Mouse (Mus musculus) Patski (cell line): Measurements from ENCODE around the gene Gm9745. TPM values are rescaled to one million over a fixed set of nuclear protein-coding genes. Genes with fewer than 3 reads are reported as not detected.
"Not testable (repeated sequence)": the region's sequence is repeated elsewhere in the genome, so short reads cannot be mapped to it uniquely, and the experiment has no call there.

Experiments used
- ATAC-seq: fragments of 100-300 bp; one replicate; pipeline ENCODE4 v1.8.0; 2021
- CTCF ChIA-PET: fragments of 350-600 bp; sonication (Branson Sonifier 250); formaldehyde crosslinking; loops from one replicate; lab custom pipeline; 2022; ENCODE audit warnings: inconsistent platforms; lab: Charles Lee
- POLR2A ChIA-PET: fragments of 350-600 bp; sonication (Branson Sonifier 250); formaldehyde crosslinking; loops from one replicate; lab custom pipeline; 2022; ENCODE audit warnings: antibody characterized with exemption, inconsistent platforms; lab: Charles Lee
- DNase-seq: peaks from one replicate; pipeline ENCODE4 v3.0.0-alpha.2; 2011; ENCODE audit warnings: low read depth, low spot score
- H3K27me3 ChIP-seq: fragments of 371-371 bp; one replicate; pipeline ENCODE4 v1.5.1; 2021
- CTCF ChIP-seq: fragments of 100-300 bp; IDR thresholded peaks from one replicate; pipeline ENCODE4 v1.5.1; 2021
- in situ Hi-C: fragments of 300-500 bp; cut with MboI; formaldehyde crosslinking; loops from 3 replicates; pipeline ENCODE4 v1.11.1; 2018; ENCODE audit warnings: low pct_unique_long_range_greater_than_20kb, mixed read lengths
- polyA plus RNA-seq: library from polyadenylated mRNA; unstranded; gene quantifications from one replicate; pipeline ENCODE4 v1.2.3, GENCODE M21; 2021

Gene Gm9745
- polyA plus RNA-seq, 1 experiment from 2014 or later, result not detected

DNA sequence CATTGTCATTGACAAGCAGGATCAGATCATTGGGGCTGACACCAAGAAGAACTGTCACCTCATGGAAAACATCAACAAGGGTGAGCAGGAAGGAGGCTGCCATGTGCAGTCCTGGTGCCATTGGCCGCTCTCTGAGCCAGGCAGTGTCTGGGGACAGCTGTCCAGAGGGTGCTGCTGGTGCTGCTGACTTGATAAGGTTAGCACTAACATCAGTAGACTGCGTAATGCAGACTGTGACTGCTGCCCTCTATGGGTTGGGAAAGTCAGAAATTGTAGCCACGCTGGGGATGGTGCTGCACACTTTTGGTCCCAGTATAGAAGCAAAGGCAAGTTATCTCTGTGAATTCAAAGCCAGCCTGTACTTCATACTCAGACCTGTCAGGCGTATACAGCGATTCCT, 8.8 kb upstream of the Gm9745 start:
- in situ Hi-C loops, POLR2A ChIA-PET, ATAC-seq, DNase-seq, H3K27me3 ChIP-seq, CTCF ChIA-PET: not testable (repeated sequence)

DNA sequence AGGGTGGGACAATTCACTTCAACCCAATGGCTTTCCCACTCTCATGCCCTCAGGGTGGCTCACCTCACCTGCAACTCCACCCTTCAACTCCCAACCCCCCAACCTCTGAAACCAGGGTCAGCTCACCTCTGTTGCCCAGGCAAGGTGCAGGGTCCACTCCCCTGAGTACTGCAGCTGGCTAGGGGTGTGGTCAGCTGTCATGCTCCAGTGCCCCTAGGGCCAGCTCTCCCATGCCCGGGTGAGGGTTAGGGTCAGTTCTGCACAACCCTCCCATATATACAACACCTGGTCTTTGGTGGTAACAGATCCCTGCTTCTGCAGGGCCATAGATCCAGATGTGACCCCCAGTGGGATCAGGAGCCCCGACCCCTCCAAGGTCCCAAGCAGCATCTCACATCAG, 7.1 kb upstream of the Gm9745 start:
- in situ Hi-C loops, H3K27me3 ChIP-seq, DNase-seq, ATAC-seq, POLR2A ChIA-PET, CTCF ChIA-PET: not testable (repeated sequence)

DNA sequence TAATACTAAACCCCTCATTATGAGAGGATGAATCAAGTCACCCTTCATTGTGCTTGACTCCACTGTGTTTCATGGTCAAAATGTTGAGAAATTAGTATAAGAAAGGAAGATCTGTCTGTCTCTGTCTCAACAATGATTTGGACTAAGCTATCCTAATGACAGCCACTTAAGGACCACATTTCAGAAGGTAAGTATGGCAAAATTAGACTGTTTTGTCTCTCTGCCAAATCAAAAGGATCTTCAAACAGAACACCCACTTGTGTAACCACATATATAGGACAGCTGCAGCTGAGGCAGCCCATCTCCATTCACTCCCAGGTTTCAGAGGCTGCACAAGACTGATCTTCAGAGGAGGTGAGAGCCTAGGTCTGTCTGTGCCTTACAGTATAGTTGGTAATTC, 4.5 kb upstream of the Gm9745 start, which contains the start of gene Idi2:
TSS of gene Idi2 (plus strand) at position 301 of the 400 bp plus-strand sequence.
- ATAC-seq, DNase-seq, H3K27me3 ChIP-seq, CTCF ChIA-PET, POLR2A ChIA-PET, in situ Hi-C loops: not testable (repeated sequence)

DNA sequence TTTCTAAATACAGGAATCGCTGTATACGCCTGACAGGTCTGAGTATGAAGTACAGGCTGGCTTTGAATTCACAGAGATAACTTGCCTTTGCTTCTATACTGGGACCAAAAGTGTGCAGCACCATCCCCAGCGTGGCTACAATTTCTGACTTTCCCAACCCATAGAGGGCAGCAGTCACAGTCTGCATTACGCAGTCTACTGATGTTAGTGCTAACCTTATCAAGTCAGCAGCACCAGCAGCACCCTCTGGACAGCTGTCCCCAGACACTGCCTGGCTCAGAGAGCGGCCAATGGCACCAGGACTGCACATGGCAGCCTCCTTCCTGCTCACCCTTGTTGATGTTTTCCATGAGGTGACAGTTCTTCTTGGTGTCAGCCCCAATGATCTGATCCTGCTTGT, 4.2 kb downstream of the Gm9745 start:
- CTCF ChIA-PET, POLR2A ChIA-PET, DNase-seq, ATAC-seq, H3K27me3 ChIP-seq, in situ Hi-C loops: not testable (repeated sequence)

DNA sequence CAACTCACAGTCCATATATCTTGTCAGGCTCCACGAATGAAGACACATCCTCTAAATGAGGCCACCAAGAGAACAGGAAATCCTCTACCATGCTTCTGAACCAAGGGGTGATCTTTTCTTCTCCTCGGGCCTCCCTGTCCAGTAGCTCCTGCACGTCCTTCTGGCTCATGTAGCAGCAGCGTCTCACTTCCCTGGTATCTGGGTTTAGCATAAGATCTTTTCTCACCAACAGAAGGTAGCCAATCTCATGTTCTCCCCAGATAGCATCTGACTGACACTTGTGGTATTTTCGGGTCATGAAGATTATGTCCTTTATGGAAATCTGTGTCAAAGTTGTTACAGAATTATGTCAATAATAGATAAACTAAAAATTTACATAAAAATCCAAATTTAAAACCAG, 6.3 kb downstream of the Gm9745 start:
- ATAC-seq, in situ Hi-C loops: not testable (repeated sequence)

DNA sequence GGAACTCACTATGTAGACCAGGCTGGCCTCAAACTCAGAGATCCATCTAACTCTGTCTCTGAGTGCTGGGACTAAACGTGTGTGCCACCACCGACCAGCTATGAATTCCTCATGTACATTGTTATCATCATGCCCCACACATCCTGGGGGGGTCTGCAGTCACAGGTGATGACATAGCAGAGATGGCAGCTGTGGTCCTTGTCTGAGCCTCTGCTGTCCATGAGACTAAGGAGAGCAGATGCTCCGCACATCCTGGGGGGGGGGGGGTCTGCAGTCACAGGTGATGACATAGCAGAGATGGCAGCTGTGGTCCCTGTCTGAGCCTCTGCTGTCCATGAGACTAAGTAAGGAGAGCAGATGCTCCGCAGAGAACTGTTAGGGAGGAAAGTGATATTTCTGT, 6.9 kb downstream of the Gm9745 start:
- in situ Hi-C loops, result not testable (repeated sequence)

More for the DNA sequence above, 6.3 kb downstream of the Gm9745 start:
- DNase-seq, POLR2A ChIA-PET, CTCF ChIA-PET, H3K27me3 ChIP-seq: not testable (repeated sequence)

DNA sequence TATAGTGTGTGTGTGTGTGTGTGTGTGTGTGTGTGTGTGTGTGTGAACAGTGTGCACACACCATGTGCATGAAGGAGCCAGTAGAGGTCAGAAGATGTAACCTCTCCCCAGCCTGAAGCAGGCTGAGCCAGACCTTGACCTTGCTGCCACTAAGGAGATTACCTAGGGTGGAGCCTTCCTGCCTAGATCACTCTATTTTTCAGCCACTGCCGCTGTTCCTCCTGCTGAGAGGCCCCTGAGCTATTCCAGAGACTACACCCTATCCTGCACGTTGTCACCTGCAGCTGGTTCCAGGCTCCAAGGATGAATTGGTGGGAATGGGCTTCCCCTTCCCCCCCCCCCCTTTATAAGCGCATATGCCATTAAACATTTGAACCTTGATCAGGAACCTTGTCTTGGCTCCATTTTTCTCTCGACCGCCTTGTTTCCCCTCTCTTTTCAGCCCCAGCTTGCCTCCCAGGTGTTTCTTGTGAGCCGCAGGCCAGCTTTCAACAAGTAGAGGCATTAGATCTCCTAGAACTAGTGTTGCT, 10.4 kb downstream of the Gm9745 start:
- DNase-seq, POLR2A ChIA-PET, in situ Hi-C loops, CTCF ChIA-PET, H3K27me3 ChIP-seq, ATAC-seq: not testable (repeated sequence)

More for the DNA sequence above, 6.9 kb downstream of the Gm9745 start:
- ATAC-seq, H3K27me3 ChIP-seq, POLR2A ChIA-PET, CTCF ChIA-PET, DNase-seq: not testable (repeated sequence)

DNA sequence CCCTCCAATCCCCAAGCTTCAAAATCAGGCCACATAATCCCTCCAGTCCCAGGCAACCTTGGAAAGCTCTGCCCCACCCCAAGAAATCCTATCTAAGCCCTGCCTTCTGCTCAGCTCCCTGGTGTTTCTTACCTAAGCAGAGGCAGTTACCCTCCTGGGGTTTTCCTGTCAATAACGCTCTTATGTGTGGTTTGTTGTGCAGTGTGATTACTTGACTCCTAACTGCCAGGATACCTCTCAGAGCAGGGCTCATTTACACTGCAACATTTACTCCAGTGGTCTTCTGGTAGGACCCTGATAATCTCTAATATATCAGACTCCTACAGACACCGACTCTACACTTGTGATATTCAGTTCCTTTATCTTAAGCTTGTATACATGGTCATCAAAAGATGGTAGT, 14.5 kb downstream of the Gm9745 start:
- in situ Hi-C loops, result no loop called here
- POLR2A ChIA-PET, result interaction anchor here (0.6 kb wide), 1 partner anchor 193 kb away, joined by 5 read pairs; no protein-coding TSS in a partner anchor
- TF ChIP-seq CTCF, result no peak

DNA sequence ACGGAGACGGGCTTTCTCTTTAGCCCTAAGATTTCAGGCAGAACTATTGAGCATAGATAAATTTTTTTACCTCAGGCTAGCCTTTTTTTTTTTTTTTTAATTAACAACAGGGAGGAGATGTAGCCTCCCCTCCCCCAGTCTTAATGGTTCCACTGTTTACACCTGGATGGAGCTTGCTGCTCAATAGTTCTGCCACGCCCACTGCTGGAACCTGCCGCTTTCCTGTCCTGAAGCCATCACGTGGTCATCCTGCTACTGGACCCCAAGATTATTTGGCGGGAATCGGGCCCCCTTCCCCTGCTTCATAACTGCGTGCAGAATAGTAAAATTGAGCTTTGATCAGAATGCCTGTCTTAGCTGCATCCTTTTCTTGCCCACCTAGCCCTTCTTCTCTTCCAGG, 34.1 kb downstream of the Gm9745 start:
- ATAC-seq, H3K27me3 ChIP-seq, CTCF ChIA-PET, DNase-seq, in situ Hi-C loops: not testable (repeated sequence)
- POLR2A ChIA-PET, result interaction anchor here (0.7 kb wide), 1 partner anchor 1669 kb away, joined by 5 read pairs; no protein-coding TSS in a partner anchor

More for the DNA sequence above, 14.5 kb downstream of the Gm9745 start:
- no peak for ATAC-seq
- peaks cover 11% of the 10 kb centered on the region for H3K27me3 ChIP-seq
- DNase-seq, result no peak
- CTCF ChIA-PET, result no interaction called here

DNA sequence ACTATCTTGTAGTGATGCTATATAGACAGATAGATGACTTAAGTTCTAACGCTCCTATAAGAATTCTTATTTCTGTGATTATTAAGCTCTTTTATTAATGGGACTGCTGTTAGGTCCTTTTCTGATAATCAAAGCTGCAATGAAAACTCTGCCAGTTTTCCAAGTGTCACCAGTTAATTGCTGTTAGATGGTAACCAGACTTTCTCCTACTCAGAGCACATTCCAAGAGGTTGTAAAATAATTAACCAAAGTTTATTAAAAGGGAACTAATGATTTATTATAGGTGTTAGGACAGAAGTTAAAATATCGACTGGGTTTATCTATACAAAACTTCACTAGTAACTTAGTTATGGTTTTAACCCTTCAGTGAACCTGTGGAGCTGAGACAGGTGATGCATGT, 42.0 kb downstream of the Gm9745 start:
- CTCF ChIA-PET, ATAC-seq, in situ Hi-C loops, H3K27me3 ChIP-seq, POLR2A ChIA-PET, DNase-seq: not testable (repeated sequence)

Other genes with a start within 250 kb of the Gm9745 start
- 17.6 TPM for gene Wdr37, start 76.3 kb downstream of the Gm9745 start, polyA plus RNA-seq
- 13.3 TPM for gene Idi1, start 62.7 kb downstream of the Gm9745 start, polyA plus RNA-seq
- not detected for gene Idi2, start 4.6 kb upstream of the Gm9745 start, polyA plus RNA-seq
- gene Gtpbp4, start 47.9 kb upstream of the Gm9745 start, polyA plus RNA-seq, result 67.2 TPM
- gene Larp4b, start 145.7 kb upstream of the Gm9745 start, polyA plus RNA-seq, result 45.2 TPM